Mouse (Mus musculus): Measurements from ENCODE around the gene Vmn1r127. TPM values are rescaled to one million over a fixed set of nuclear protein-coding genes. Genes with fewer than 3 reads are reported as not detected.
"Not testable (repeated sequence)": the region's sequence is repeated elsewhere in the genome, so short reads cannot be mapped to it uniquely, and the experiment has no call there.

Vmn1r127 gene
- polyA plus RNA-seq (2015; fragmentation: Nextera tagmentation; extraction: Ambion mirVana): not detected in 2 replicates

DNA sequence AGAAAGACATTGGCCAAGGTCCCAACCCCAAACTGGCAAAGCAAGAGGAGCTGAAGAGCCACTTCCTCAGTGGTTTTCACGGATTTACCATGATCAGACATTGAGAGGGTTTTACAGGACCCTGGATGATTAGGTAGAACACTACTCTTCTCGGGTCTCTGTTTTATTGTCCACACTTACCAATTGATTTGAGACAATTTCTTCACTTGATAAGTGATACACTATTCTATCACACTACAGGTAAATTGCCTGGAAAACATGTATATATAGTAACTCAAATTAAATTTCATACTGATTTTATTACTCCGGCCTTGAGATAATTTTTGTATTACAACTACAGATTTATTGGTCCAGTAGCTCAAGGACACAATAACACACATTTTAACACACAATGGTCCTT lies at the start of gene Vmn1r127:
Gene Vmn1r127, minus strand, starts transcription at position 101 of the 400 bp plus-strand sequence.
- no CpG with 5 or more reads among the region's 3 CpGs for WGBS
- not testable (repeated sequence) for H3K27ac ChIP-seq (replicated peaks); H3K9ac ChIP-seq; H3K4me3 ChIP-seq; H3K36me3 ChIP-seq; H3K9me3 ChIP-seq; ATAC-seq (ENCODE audit: extremely low read depth, insufficient number of reproducible peaks, low FRiP score, low TSS enrichment); H3K4me2 ChIP-seq; H3K27me3 ChIP-seq (replicated peaks); H3K4me1 ChIP-seq

GRCm38 (mm10) chr7:21361191-21361590 lies 41.5 kb upstream of the Vmn1r127 start, which contains the start of gene Vmn1r129:
Vmn1r129 (minus strand) TSS chr7:21361291.
- not testable (repeated sequence) for ATAC-seq (ENCODE audit: extremely low read depth, insufficient number of reproducible peaks, low FRiP score, low TSS enrichment); H3K4me2 ChIP-seq

DNA sequence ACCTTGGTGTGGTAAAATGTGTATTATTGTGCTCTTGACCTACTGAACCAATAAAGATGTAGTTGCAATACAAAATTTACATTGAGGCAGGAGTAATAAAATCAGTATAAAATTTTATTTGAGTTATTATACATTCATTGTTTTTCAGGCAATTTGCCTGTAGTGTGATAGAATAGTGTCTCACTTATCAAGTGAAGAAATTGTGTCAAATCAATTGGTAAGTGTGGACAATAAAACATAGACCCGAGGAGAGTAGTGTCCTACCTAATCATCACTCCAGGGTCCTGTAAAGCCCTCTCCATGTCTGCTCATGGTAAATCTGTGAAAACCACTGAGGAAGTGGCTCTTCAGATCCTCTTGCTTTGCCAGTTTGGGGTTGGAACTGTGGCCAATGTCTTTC lies 29.4 kb upstream of the Vmn1r127 start, which contains the start of gene Vmn1r128:
Gene Vmn1r128, plus strand, starts transcription at position 301 of the 400 bp plus-strand sequence.
- not testable (repeated sequence) for H3K9ac ChIP-seq; H3K4me2 ChIP-seq; H3K36me3 ChIP-seq; H3K27ac ChIP-seq (replicated peaks); H3K4me3 ChIP-seq; ATAC-seq (ENCODE audit: extremely low read depth, insufficient number of reproducible peaks, low FRiP score, low TSS enrichment); H3K27me3 ChIP-seq (replicated peaks); H3K9me3 ChIP-seq; H3K4me1 ChIP-seq
- WGBS: 56% methylated on average over 1 of the region's 1 CpGs

More at GRCm38 (mm10) chr7:21361191-21361590, 41.5 kb upstream of the Vmn1r127 start, which contains the start of gene Vmn1r129:
- not testable (repeated sequence) for H3K4me1 ChIP-seq; H3K27me3 ChIP-seq (replicated peaks); H3K9ac ChIP-seq; H3K36me3 ChIP-seq; H3K4me3 ChIP-seq; H3K9me3 ChIP-seq; H3K27ac ChIP-seq (replicated peaks)
- WGBS: no CpG with 5 or more reads among the region's 1 CpGs

- H3K36me3 ChIP-seq; H3K9ac ChIP-seq; H3K27ac ChIP-seq (replicated peaks); ATAC-seq (ENCODE audit: extremely low read depth, insufficient number of reproducible peaks, low FRiP score, low TSS enrichment); H3K4me1 ChIP-seq; H3K9me3 ChIP-seq; H3K27me3 ChIP-seq (replicated peaks); H3K4me2 ChIP-seq; H3K4me3 ChIP-seq: not testable (repeated sequence)
- no CpG with 5 or more reads among the region's 5 CpGs for WGBS
These were observed 18.3 kb downstream of the Vmn1r127 start, which contains the start of gene Vmn1r126 for GRCm38 (mm10) chr7:21301367-21301766. Vmn1r126 (minus strand) TSS chr7:21301467.

- H3K27me3 ChIP-seq (replicated peaks); H3K4me2 ChIP-seq; H3K9ac ChIP-seq; ATAC-seq (ENCODE audit: extremely low read depth, insufficient number of reproducible peaks, low FRiP score, low TSS enrichment); H3K4me1 ChIP-seq; H3K4me3 ChIP-seq; H3K27ac ChIP-seq (replicated peaks); H3K36me3 ChIP-seq; H3K9me3 ChIP-seq: not testable (repeated sequence)
- WGBS: 51% methylated on average over 3 of the region's 3 CpGs
These were observed 47.8 kb downstream of the Vmn1r127 start, which contains the start of gene Vmn1r125 for GRCm38 (mm10) chr7:21271879-21272278. Vmn1r125 (plus strand) TSS chr7:21272179.

Other genes starting within 250 kb of the Vmn1r127 start
- gene Vmn1r121, start 221.3 kb downstream of the Vmn1r127 start, polyA plus RNA-seq (2015; fragmentation: Nextera tagmentation; extraction: Ambion mirVana): not detected in 2 replicates
- not detected in 2 replicates for gene Vmn1r122, start 185.7 kb downstream of the Vmn1r127 start, polyA plus RNA-seq (2015; fragmentation: Nextera tagmentation; extraction: Ambion mirVana)
- not detected in 2 replicates for gene Vmn1r123, start 157.7 kb downstream of the Vmn1r127 start, polyA plus RNA-seq (2015; fragmentation: Nextera tagmentation; extraction: Ambion mirVana)
- gene Gm5157, start 129.4 kb downstream of the Vmn1r127 start, polyA plus RNA-seq (2015; fragmentation: Nextera tagmentation; extraction: Ambion mirVana): not detected in 2 replicates
- not detected in 2 replicates for gene Vmn1r124, start 59.2 kb downstream of the Vmn1r127 start, polyA plus RNA-seq (2015; fragmentation: Nextera tagmentation; extraction: Ambion mirVana)
- gene Vmn1r125, start 47.7 kb downstream of the Vmn1r127 start, polyA plus RNA-seq (2015; fragmentation: Nextera tagmentation; extraction: Ambion mirVana): not detected in 2 replicates
- gene Vmn1r126, start 18.4 kb downstream of the Vmn1r127 start, polyA plus RNA-seq (2015; fragmentation: Nextera tagmentation; extraction: Ambion mirVana): not detected in 2 replicates
- not detected in 2 replicates for gene Vmn1r128, start 29.5 kb upstream of the Vmn1r127 start, polyA plus RNA-seq (2015; fragmentation: Nextera tagmentation; extraction: Ambion mirVana)
- not detected in 2 replicates for gene Vmn1r129, start 41.4 kb upstream of the Vmn1r127 start, polyA plus RNA-seq (2015; fragmentation: Nextera tagmentation; extraction: Ambion mirVana)
- gene Gm6882, start 112.9 kb upstream of the Vmn1r127 start, polyA plus RNA-seq (2015; fragmentation: Nextera tagmentation; extraction: Ambion mirVana): not detected in 2 replicates
- not detected in 2 replicates for gene Vmn1r130, start 191.9 kb upstream of the Vmn1r127 start, polyA plus RNA-seq (2015; fragmentation: Nextera tagmentation; extraction: Ambion mirVana)
- not detected in 2 replicates for gene Vmn1r131, start 226.2 kb upstream of the Vmn1r127 start, polyA plus RNA-seq (2015; fragmentation: Nextera tagmentation; extraction: Ambion mirVana)